Mouse (Mus musculus): Measurements from ENCODE around the gene Tsen15.
A peak's percentile ranks its signal among the peaks of the same experiment; 100 is the strongest.
"Not testable (repeated sequence)": the region's sequence is repeated elsewhere in the genome, so short reads cannot be mapped to it uniquely, and the experiment has no call there.

The Tsen15 gene

GRCm38 (mm10) chr1:152385693-152386092 lies 795 bp downstream of the Tsen15 start:
- DNase-seq (ENCODE audit: low spot score): not testable (repeated sequence)

GRCm38 (mm10) chr1:152384589-152384988 lies 1.9 kb downstream of the Tsen15 start:
- DNase-seq (ENCODE audit: low spot score): no peak

GRCm38 (mm10) chr1:152378311-152378710 lies 8.2 kb downstream of the Tsen15 start:
- DNase-seq (ENCODE audit: low spot score): no peak

- peak; percentile 34 for DNase-seq (ENCODE audit: low spot score)
These were observed 17.3 kb downstream of the Tsen15 start for GRCm38 (mm10) chr1:152369139-152369538.

- no peak for DNase-seq (ENCODE audit: low spot score)
These were observed 18.0 kb downstream of the Tsen15 start for GRCm38 (mm10) chr1:152368311-152369088.

GRCm38 (mm10) chr1:152356721-152357120 lies 29.8 kb downstream of the Tsen15 start:
- DNase-seq (ENCODE audit: low spot score): no peak

GRCm38 (mm10) chr1:152347946-152348345 lies 38.5 kb downstream of the Tsen15 start:
- no peak for DNase-seq (ENCODE audit: low spot score)

- DNase-seq (ENCODE audit: low spot score): no peak
These were observed 62.5 kb downstream of the Tsen15 start for GRCm38 (mm10) chr1:152324024-152324423.

All from ovary, postnatal 14 days (tissue).